Mouse (Mus musculus): ENCODE data around the gene Gpr171.
"Not testable (repeated sequence)": the region's sequence is repeated elsewhere in the genome, so short reads cannot be mapped to it uniquely, and the experiment has no call there.

GRCm38 (mm10) chr3:59069071-59069470 lies 32.5 kb downstream of the Gpr171 start:
- TF ChIP-seq CTCF (IDR thresholded peaks at IDR 0.05; ENCODE audit: control insufficient read depth, insufficient read depth, insufficient replicate concordance, low read depth, low read length); POLR2A (IDR thresholded peaks at IDR 0.05; ENCODE audit: control insufficient read depth, low read depth, low read length): not testable (repeated sequence)

Measured in testis, adult 2 months (tissue).